Mouse (Mus musculus) cerebellum, adult 18-20 months (tissue): Measurements from ENCODE around the gene Ttll3.

ENCODE experiments used
- DNase-seq, 2 experiments: peaks; one replicate each; pipeline ENCODE4 v3.0.0; 2021

Ttll3 gene

GRCm38 (mm10) chr6:113388960-113389359 is at the start of gene Ttll3:
Gene Ttll3, plus strand, starts transcription at chr6:113389260.
- no peak for DNase-seq

GRCm38 (mm10) chr6:113341574-113341973 is 47.5 kb upstream of the Ttll3 start:
- no peak for DNase-seq

- no peak for DNase-seq
Measured at GRCm38 (mm10) chr6:113342297-113342696, 46.8 kb upstream of the Ttll3 start.

- DNase-seq, result peak; percentile 86 to 90
Measured at GRCm38 (mm10) chr6:113343177-113344092, 45.6 kb upstream of the Ttll3 start, which contains the start of gene Camk1. Gene Camk1, minus strand, starts transcription at chr6:113343984.

- DNase-seq, result peak; percentile 38 to 51
Measured at GRCm38 (mm10) chr6:113344321-113344720, 44.7 kb upstream of the Ttll3 start.

GRCm38 (mm10) chr6:113346897-113347296 is 42.2 kb upstream of the Ttll3 start:
- no peak for DNase-seq

- no peak for DNase-seq
Measured at GRCm38 (mm10) chr6:113350538-113350937, 38.5 kb upstream of the Ttll3 start.

GRCm38 (mm10) chr6:113351161-113351560 is 37.9 kb upstream of the Ttll3 start:
- DNase-seq, result no peak

- no peak for DNase-seq
Measured at GRCm38 (mm10) chr6:113351653-113352052, 37.4 kb upstream of the Ttll3 start.

GRCm38 (mm10) chr6:113352820-113353219 is 36.2 kb upstream of the Ttll3 start:
- DNase-seq, result no peak

- no peak for DNase-seq
Measured at GRCm38 (mm10) chr6:113353696-113354095, 35.4 kb upstream of the Ttll3 start.

- no peak for DNase-seq
Measured at GRCm38 (mm10) chr6:113361476-113361875, 27.6 kb upstream of the Ttll3 start.

- no peak for DNase-seq
Measured at GRCm38 (mm10) chr6:113362241-113362640, 26.8 kb upstream of the Ttll3 start.

- no peak for DNase-seq
Measured at GRCm38 (mm10) chr6:113364518-113365135, 24.4 kb upstream of the Ttll3 start.

GRCm38 (mm10) chr6:113366639-113367038 is 22.4 kb upstream of the Ttll3 start:
- DNase-seq, result no peak

- no peak for DNase-seq
Measured at GRCm38 (mm10) chr6:113367574-113367973, 21.5 kb upstream of the Ttll3 start.

- no peak for DNase-seq
Measured at GRCm38 (mm10) chr6:113368124-113368523, 20.9 kb upstream of the Ttll3 start.

- no peak for DNase-seq
Measured at GRCm38 (mm10) chr6:113368577-113368976, 20.5 kb upstream of the Ttll3 start.

- no peak for DNase-seq
Measured at GRCm38 (mm10) chr6:113370194-113370929, 18.7 kb upstream of the Ttll3 start.

- no peak for DNase-seq
Measured at GRCm38 (mm10) chr6:113373491-113373890, 15.6 kb upstream of the Ttll3 start.

GRCm38 (mm10) chr6:113377172-113377495 is 11.9 kb upstream of the Ttll3 start:
- DNase-seq, result no peak

GRCm38 (mm10) chr6:113377496-113378385 is 11.3 kb upstream of the Ttll3 start, which contains the start of the genes Tada3 and Arpc4:
Gene Tada3, minus strand, starts transcription at chr6:113377883.
Gene Arpc4, plus strand, starts transcription at chr6:113378115.
- peak; percentile 87 to 91 for DNase-seq
